Mouse (Mus musculus) megakaryocyte progenitor cell, adult 5-6 weeks (primary cell): ENCODE results near the gene Maea. TPM values are rescaled to one million over a fixed set of nuclear protein-coding genes. Genes with fewer than 3 reads are reported as not detected.

Source experiments
- ATAC-seq: replicated peaks from 2 replicates; pipeline ENCODE4 v1.8.0; 2016; ENCODE audit warnings: mild to moderate bottlenecking, moderate TSS enrichment, inconsistent platforms; ENCODE audit not compliant: poor library complexity
- total RNA-seq, 2 experiments: library from RNA; stranded (forward) in 1 of 2; stranded (reverse) in 1 of 2; fragments of 157-497, 149-512 nt in 1 of 2; fragments of 200-1000 nt in 1 of 2; gene quantifications; 2 replicates each; pipeline versions ENCODE4 v1.2.3 to v1.2.4; 2015 to 2017

The Maea gene
- total RNA-seq, 2 experiments from 2014 or later, result 41.9 to 181 TPM

DNA sequence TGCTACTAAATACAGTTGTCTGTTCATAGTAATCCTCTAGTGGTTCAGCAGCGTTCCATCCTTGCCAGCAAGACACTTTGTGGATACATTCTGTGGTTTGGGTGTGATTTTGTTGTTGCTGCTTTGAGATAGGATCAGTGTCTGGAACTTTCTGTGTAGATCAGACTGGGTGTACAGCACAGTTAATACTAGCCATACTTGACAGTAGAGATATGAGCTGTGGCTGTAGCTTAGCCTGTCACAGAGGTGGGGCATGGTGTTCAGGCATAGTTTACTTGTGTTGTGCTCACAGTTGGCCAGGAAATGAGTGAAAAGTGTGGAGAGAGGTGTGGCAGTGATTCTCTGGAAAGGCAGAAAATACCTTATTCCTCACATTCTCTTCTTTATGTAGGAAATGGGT is 22.2 kb downstream of the Maea start:
- 0 out of 2 replicates have a peak, but pooled peaks have one; percentile 27 for ATAC-seq

- peak; percentile 85 for ATAC-seq
Observed at GRCm38 (mm10) chr5:33358467-33358866, 23.2 kb downstream of the Maea start.

DNA sequence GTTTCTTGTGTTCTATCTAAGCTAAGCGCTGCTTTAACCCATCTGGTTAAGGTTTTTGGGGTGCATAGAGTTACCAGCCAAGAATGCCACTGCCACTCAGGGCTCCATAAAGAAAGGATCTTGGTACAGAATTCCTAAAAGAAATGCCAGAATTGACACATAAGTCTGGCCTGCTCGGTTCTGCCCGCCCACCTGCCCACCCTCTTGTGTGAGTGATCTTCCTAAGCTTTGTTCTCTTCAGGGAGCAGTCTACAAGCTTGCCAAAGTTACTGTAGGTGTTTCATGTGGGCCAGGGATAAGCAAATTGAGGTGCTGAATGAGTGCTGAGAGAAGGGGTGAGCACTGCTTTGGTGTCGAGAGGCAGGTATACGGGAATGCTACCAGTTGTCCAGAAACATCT is 28.0 kb downstream of the Maea start:
- no peak for ATAC-seq

GRCm38 (mm10) chr5:33368651-33369050 is 33.3 kb downstream of the Maea start:
- ATAC-seq, result no peak

DNA sequence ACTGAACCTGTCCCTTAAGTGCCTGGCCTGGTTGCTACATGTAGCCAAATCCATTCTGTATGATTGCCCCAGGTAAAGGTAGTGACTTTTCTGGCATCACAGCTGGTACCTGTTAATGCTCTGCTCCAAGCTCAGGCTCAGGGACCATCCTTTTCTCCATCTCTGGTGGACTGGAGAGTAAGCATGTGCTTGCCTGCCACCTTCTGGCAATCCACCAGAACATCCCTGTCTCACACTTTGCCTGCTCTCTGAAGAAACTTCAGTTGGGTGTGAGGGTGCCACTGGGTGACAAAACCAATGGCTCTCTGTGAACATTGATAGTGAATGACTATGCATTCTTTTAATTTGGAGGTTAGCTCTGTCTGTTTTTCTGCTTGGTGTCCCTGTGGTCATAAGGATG is 35.8 kb downstream of the Maea start:
- ATAC-seq, result peak; percentile 83

GRCm38 (mm10) chr5:33371668-33372067 is 36.4 kb downstream of the Maea start:
- ATAC-seq, result no peak

- peak; percentile 45 for ATAC-seq
Observed at GRCm38 (mm10) chr5:33372331-33373038, 37.2 kb downstream of the Maea start.

DNA sequence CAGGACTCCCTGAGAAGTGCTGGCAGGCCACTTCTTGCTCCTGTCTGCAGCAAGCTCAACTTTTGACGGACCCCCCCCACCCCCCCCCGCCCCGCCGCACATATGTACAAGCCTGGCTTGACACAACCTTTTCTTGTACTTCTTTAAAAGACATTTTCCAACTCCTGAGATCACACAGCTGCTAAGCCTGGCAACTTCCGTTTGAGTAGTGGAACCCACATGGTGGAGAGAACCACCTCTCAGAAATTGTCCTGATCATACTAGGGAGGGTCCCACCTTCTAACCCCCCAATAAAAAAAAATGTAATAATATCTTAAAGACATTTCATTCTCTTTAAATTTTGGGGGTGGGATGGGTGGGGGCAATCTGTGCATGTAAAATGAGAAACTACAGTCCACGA is 41.9 kb downstream of the Maea start:
- ATAC-seq, result no peak

GRCm38 (mm10) chr5:33377801-33378301 is 42.5 kb downstream of the Maea start:
- peak; percentile 12 for ATAC-seq

DNA sequence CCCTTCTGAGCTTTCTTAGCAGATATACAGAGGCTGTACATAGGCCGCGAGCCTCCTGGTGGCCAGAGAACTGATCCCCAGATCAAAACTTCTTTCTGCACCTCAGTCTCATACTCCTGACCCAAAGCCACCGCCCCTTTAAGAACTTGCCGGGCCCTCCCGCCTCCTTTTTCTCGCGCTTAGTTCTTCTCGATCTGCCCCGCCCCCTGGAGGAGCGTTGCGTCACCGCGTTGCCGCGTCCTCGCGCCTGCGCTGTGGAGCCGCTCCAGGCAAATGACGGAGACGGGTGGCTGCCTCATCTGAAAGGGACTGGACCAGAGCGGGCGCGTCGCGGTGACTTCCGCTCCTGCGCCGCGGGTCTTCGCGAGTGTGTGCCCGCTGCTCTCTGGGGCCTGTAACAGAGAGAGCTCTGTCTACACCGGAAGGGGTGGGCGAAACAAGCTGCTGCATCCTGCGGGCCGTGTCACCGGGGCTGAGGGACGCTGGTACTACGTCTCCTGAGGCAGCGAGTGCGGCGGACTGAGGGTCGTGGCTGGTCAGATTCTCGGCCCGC is 43.1 kb downstream of the Maea start, which contains the start of gene Uvssa:
Uvssa (plus strand) TSS at position 248 of the 553 bp plus-strand sequence.
- ATAC-seq, result peak; percentile 95

DNA sequence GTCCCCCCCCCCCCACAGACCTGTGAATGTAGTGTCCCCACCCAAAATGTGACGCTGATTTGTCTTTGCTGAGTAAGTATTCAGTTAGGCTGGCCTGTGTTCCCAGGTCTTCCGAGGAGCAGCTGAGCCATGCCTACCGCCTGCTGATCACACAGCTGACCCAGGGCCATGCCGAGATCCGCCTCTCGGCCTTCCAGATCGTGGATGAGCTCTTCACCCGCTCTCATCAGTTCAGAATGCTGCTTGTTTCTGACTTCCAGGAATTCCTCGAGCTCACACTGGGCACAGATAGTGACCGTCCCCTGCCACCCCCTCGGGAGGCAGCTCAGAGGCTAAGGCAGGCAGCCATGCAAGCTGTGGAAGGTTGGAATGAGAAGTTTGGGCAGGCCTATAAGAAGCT is 52.2 kb downstream of the Maea start:
- no peak for ATAC-seq

- peak; percentile 97 for ATAC-seq
Observed at GRCm38 (mm10) chr5:33393803-33394202, 58.5 kb downstream of the Maea start.

GRCm38 (mm10) chr5:33395693-33396092 is 60.4 kb downstream of the Maea start:
- no peak for ATAC-seq

- ATAC-seq, result no peak
Observed at GRCm38 (mm10) chr5:33396828-33397227, 61.5 kb downstream of the Maea start.

DNA sequence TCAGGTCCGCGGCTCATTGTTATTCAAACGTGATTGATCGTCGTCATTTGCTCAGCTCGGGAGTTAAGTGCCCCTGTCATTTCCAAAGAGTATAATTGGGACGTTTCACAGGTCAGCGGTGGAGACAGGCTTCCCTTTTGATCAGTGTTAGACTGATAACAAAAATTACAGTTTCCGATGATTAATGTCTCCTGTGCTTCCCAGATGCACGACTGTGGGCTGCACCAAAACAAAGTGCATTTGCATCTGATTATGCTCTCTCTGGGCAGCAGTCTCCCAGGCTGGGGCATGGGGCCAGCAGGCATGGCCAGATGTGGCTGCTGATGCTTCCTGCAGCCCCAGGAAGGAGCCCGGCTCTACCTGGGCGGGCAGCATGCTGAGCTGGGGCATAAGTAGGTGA is 65.5 kb downstream of the Maea start:
- no peak for ATAC-seq

DNA sequence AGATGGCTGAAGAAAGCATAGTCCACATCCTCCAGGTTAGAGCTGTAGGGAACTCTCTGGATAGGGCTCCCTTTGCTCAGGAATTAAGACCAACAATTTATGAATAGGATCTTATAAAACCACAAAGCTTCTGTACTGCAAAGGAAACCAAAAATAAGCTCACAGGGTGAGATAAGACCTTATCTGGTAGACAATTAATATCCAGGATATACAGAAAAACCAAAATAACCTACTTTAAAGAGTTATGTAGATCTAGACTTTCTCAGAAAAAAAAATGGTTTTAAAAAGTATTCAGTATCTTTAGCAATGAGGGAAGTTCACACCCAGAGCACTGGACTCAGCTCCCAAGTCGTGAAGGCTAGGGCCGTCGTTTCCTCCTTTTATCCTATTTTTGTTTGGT is 85.0 kb downstream of the Maea start:
- ATAC-seq, result no peak

Other genes starting within 250 kb of the Maea start
- gene Slc5a1, start 231.3 kb upstream of the Maea start, total RNA-seq (2015), result not detected in 2 replicates
- gene Slc5a1, start 231.3 kb upstream of the Maea start, total RNA-seq (2017), result not detected in 2 replicates
- 1.1 and 3.4 TPM in 2 replicates for gene Spon2, start 117.1 kb upstream of the Maea start, total RNA-seq (2015)
- gene Spon2, start 117.1 kb upstream of the Maea start, total RNA-seq (2017), result 1.2 and 2.1 TPM in 2 replicates
- gene Ctbp1, start 60.5 kb upstream of the Maea start, total RNA-seq (2015), result 108 and 115 TPM in 2 replicates
- 139 and 141 TPM in 2 replicates for gene Ctbp1, start 60.5 kb upstream of the Maea start, total RNA-seq (2017)
- gene Uvssa, start 43.0 kb downstream of the Maea start, total RNA-seq (2015), result 5.2 and 6.5 TPM in 2 replicates
- 4.9 and 6.1 TPM in 2 replicates for gene Uvssa, start 43.0 kb downstream of the Maea start, total RNA-seq (2017)
- gene Nkx1-1, start 98.5 kb downstream of the Maea start, total RNA-seq (2015), result not detected in 2 replicates
- not detected in 2 replicates for gene Nkx1-1, start 98.5 kb downstream of the Maea start, total RNA-seq (2017)